Mouse (Mus musculus) cortical plate, adult 2 months (tissue): ENCODE data around the gene Spryd4.

Experiments
- CTCF ChIP-seq: fragments of 200-500 bp; IDR thresholded peaks from 2 replicates; pipeline ENCODE4 v1.5.1; 2011; ENCODE audit warnings: mild to moderate bottlenecking, control low read depth, low read length; ENCODE audit not compliant: insufficient read depth; ENCODE audit errors: extremely low read depth
- POLR2A ChIP-seq: fragments of 200-500 bp; IDR thresholded peaks from 2 replicates; pipeline ENCODE4 v1.6.1; 2011; ENCODE audit warnings: mild to moderate bottlenecking, low read length, control low read depth; ENCODE audit not compliant: insufficient read depth; ENCODE audit errors: extremely low read depth

GRCm38 (mm10) chr10:128256328-128256727 is 44.7 kb upstream of the Spryd4 start:
- no peak for TF ChIP-seq CTCF
- TF ChIP-seq POLR2A: no peak
